Mouse (Mus musculus) G1E-ER4 (cell line): ENCODE results near the gene Cyp46a1. TPM values are rescaled to one million over a fixed set of nuclear protein-coding genes. Genes with fewer than 3 reads are reported as not detected.

Experiments used
- GATA1 ChIP-seq: IDR thresholded peaks from one replicate; pipeline ENCODE4 v1.8.0; 2012; ENCODE audit warnings: low read length, inconsistent platforms
- polyA plus RNA-seq: library from polyadenylated mRNA; stranded (reverse); fragments of >175 nt; gene quantifications from 2 replicates; pipeline ENCODE4 v1.2.3, GENCODE M21; 2012

Gene Cyp46a1
- polyA plus RNA-seq, 1 experiment: not detected

GRCm38 (mm10) chr12:108333056-108333455 is 1.1 kb upstream of the Cyp46a1 start:
- no peak for TF ChIP-seq GATA1

DNA sequence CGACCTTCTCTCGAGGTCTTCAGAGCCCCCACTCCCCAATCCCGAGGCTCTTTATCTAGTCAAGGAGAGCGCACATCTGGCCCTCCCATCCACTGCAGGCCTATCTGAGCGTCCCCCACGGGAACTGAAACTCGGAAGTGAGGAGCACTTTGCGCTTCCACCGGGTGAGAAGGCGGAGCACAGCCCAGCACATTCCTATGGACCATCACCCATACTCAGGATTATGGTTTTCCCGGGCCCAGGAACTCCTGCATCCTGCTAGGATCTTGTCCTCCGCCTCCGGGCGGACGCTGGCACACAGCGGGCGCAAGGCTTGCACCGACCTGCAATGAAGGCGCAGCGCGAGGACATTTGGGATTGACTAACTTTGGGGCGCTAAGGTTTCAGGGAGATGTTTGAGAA is 699 bp upstream of the Cyp46a1 start:
- no peak for TF ChIP-seq GATA1

GRCm38 (mm10) chr12:108334529-108334928 is 348 bp downstream of the Cyp46a1 start:
- TF ChIP-seq GATA1: no peak

DNA sequence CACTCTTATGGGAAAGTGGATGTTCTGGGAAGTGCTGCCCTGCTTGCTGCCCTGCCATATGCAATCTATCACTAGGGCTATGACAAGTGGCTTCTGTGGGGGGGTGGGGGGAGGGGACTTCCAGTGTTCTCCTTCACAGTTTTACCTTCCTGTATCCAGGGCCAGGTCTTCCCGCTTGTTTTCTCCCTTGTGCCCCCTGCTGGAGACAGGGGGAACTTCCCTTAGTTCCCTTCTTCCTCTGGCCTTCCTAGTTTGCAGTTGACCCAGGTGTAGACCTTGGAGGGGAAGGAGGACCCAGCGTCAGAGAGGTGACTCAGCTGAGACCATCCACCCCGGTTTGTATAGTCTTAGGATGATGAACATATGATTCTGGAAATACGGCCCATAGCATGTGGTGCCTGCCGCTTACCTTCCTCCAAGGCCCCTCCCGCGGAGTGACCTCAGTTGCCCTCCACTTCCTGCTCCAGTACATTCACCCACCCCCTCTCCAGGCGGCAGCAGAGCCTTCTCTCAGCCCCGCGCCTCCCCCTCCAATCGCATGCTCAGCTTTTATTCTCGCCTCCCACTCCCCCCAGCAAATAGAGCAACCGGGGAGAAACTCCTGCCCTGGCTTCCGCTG is 4.5 kb downstream of the Cyp46a1 start:
- no peak for TF ChIP-seq GATA1

DNA sequence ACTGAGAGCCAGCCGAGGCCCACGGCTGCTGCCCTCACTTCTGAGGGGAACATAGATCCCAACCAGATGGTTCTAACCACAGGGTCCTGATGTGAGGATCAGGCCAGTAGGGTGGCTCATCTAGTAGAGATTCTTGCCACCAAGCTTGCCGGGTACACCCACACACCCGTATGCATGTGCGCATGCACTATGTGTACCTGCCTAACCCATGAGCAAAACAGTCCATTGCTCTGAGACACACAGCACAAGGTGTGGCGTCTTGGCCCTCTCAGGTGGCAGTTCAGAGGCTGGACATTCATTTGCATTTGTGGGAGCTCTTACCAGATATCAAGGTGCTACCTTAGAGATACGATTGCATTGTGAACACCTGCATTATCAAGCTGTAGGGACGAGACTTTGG is 14.0 kb downstream of the Cyp46a1 start:
- TF ChIP-seq GATA1: no peak

GRCm38 (mm10) chr12:108349026-108349425 is 14.8 kb downstream of the Cyp46a1 start:
- TF ChIP-seq GATA1: no peak

- no peak for TF ChIP-seq GATA1
Measured at GRCm38 (mm10) chr12:108350931-108351330, 16.8 kb downstream of the Cyp46a1 start.

DNA sequence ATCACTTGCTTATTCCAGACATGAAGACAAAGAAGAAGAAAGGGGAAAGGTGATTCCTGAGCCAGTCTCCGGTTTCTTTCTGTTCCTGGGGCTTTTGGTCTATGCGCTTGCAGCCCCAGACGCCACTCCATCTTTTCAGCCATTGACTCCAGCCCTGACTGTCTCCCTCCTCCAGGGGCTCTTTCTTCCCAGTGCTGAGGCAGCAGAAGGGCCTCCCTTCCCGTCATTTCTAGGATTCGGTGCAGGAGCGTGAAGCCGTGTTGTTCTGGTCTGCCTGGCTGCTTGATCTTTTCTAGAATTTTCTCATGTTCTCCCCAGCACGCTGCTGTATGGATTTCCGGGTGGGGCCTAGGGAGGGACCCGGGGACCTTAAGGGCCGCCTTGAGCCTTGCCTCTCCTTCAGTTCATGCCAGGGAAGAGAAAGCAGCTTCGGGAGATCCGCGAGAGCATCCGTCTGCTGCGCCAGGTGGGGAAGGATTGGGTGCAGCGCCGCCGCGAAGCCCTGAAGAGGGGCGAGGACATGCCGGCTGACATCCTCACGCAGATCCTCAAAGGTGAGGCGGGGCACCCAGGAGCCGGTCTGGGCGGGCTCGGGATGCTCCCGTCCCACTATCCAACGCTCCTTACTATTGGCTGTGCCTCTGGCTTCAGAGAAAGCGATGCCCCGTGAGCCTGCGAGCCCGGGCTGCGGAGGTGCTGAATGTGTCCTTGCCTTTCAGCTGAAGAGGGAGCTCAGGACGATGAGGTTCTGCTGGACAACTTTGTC is 18.4 kb downstream of the Cyp46a1 start:
- TF ChIP-seq GATA1: no peak

DNA sequence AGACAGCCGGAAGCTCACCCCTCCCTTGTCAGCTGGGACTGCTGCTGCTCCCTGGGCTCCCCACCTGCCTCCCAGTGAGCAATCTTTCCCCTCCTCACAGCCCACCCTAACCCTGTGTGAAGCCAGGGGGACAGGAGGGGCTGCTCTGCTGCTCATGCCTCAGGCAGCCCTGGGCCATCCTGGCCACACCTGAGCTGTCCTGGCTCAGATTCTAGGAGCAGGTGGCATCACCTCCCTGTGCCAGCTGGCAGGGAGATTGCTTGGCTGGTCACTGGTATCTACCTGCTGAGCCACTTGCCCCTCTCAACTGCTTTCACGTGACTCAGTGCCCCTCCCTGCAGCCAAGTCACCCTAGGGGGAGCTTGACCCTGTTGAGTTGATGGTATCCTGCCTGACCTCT is 20.1 kb downstream of the Cyp46a1 start:
- TF ChIP-seq GATA1: no peak

DNA sequence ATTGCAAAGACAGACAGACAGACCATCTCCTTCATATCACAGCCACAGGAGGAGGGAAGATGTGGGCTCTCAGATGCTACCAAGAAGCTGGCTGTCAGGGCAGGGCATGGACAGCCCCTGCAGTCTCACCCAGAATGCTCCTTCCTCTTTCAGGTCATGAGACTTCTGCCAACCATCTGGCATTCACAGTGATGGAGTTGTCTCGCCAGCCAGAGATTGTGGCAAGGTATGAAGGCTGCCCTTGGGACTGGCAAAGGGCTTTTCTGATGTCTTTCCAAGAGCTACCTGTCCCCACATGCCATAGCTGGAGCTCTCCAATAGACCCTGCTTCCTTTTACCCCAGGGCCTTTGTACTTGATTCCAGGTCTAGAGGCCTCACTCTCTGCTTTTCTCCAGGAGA is 21.1 kb downstream of the Cyp46a1 start:
- TF ChIP-seq GATA1: no peak

DNA sequence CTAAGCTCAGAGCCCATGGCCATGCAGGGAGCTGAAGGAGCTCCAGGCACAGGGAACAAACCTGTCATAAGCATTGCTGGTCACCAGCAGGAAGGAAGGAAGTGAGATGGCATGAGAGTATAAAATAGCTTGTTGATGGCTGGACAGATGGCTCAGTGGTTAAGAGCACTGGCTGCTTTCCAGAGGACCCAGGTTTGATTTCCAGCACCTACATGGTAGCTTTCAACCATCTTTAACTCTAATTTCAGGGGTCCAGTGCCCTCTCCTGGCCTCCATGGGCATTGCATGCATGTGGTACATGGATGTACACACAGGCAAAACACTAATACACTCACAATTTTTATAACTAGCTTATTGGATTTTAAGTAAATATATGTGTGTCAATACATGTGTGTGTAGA is 21.8 kb downstream of the Cyp46a1 start:
- TF ChIP-seq GATA1: no peak

DNA sequence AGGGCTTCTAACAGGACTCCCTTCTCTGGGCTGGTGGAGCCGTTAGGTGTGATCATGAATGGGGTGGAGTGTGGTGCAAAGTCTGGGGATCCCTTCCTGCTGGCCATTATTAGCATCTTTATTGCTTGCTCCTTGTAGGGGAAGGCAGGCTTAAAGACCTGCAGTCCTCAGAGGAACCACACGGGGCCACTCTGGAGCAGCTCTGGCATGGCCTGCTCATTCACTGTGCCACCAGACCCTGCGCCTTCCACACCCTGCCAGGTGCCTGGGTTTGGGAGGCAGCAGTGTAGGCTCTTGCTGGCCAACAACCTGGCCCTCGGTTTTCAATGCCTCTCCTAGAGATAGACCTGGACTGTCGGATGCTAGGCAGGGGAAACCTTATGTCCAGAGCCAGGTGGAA is 29.6 kb downstream of the Cyp46a1 start:
- no peak for TF ChIP-seq GATA1

GRCm38 (mm10) chr12:108365340-108365739 is 31.2 kb downstream of the Cyp46a1 start:
- TF ChIP-seq GATA1: no peak

GRCm38 (mm10) chr12:108365868-108366267 is 31.7 kb downstream of the Cyp46a1 start:
- no peak for TF ChIP-seq GATA1

GRCm38 (mm10) chr12:108367909-108368308 is 33.7 kb downstream of the Cyp46a1 start:
- TF ChIP-seq GATA1: no peak

DNA sequence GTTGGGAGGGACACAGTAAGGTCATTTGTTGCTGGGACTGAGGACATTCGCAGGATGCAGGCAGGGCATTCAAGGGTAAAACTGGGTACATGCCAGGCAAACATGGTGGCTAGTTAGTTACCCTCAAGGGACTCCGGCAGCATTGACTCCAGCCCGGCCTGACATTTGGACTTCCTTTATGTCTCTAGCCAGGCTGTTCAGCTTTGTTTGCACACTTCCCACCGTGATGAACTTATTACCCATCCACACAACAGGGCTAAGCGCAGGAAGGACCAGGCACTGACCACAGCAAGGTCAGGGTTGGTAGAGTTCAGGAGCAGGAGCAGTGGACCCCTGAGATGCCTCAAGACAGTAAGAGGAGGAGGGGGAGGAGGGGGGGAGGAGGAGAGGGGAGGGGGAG is 34.7 kb downstream of the Cyp46a1 start:
- TF ChIP-seq GATA1: no peak

DNA sequence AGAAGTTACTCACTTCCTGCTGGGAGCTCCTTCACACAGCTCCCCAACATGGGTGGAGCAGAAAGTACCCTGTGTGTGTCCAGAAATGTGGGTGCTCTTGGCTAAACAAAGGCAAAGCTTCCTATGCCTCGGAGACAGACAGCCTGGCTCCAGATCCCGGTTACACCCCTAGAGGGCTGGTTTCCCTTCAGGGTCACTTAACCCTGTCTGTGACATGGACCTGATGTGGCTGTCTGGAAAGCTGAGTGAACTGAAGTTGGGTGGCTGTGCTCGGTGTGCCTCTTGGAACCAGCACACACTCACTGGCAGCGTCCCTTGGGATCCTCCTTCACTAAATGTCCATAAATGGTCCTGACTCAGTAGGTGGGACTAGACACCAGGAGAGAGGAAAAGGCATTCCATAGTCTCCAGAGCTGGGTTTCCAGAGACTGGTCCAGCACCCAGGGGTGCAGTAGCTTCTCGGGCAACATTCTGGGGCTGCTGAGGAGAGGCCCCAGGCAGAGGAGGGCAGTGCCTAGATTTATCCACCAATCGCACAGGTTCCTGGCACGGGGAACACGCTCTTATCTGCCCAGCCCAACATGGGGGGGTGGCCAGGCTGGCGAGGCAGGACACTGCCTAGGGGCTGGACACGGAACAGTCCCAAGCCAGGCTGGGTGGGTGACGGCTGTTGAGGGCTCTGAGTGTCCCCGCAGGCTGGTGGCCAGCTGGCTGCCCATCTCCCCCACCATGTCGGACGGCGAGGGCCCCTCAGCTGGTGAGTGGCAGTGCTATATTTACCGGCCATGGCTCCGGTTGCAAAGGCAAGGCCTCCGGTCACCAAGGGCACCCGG is 36.6 kb downstream of the Cyp46a1 start, which contains the start of gene Eml1:
Gene Eml1 (plus strand): TSS at position 362 of the 833 bp plus-strand sequence.
- no peak for TF ChIP-seq GATA1
